Mouse (Mus musculus): ENCODE measurements around the gene Pcnt.

- TF ChIP-seq CTCF (IDR thresholded peaks at IDR 0.05; ENCODE audit: low read depth, low read length) (no peak), POLR2A (IDR thresholded peaks at IDR 0.05; ENCODE audit: extremely low read depth, insufficient read depth, low read length) (no peak)
These were observed 79.4 kb downstream of the Pcnt start for GRCm38 (mm10) chr10:76363233-76363632.

All from liver, adult 2 months (tissue).